Mouse (Mus musculus): ENCODE measurements around the gene Ptges2. TPM values are rescaled to one million over a fixed set of nuclear protein-coding genes. Genes with fewer than 3 reads are reported as not detected.

The Ptges2 gene
- polyA plus RNA-seq, 1 experiment from 2014 or later, result 33.5 TPM

DNA sequence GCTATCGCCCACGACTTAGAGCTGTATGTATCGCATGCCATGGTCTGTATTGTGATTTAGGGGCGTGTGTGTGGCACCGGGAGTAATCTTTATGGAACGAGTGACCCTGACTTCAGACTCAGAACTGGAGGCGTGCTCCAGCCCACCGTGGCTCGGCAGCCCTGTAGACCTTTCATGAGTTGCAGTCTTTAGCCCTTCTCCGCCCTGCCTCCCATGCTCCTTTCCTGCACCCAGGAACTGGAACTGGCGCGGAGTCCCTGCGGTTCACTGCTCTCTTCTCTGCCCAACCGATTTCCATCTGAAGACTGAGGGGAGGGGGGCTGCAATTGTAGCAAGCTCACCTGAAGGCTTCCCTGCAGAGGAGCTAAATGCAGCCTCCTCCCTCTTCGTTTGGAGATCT lies 999 bp downstream of the Ptges2 start:
- Histone ChIP-seq H3K27me3 (replicated peaks; ENCODE audit: control insufficient read depth, insufficient read depth, low read length) (no peaks in the 10 kb centered on the region), H3K27ac (replicated peaks; ENCODE audit: low read depth, low read length) (no peak overlapping the region), H3K4me1 (ENCODE audit: control insufficient read depth, insufficient read depth, low read length) (0 out of 2 replicates have a peak, but pooled peaks cover 4% of the 10 kb centered on the region), H3K36me3 (ENCODE audit: control insufficient read depth, insufficient read depth, low read length) (peaks cover 13% of the 10 kb centered on the region), H3K9ac (ENCODE audit: low read depth, low read length) (peak overlapping the region; percentile 83), H3K9me3 (ENCODE audit: control insufficient read depth, low read length) (no peaks in the 10 kb centered on the region), H3K4me3 (ENCODE audit: low read depth, low read length) (peak overlapping the region; percentile 84), H3K4me2 (ENCODE audit: low read depth, low read length) (peak overlapping the region; percentile 73)
- DNase-seq (ENCODE audit: low spot score), result no peak
- no peak for ATAC-seq (ENCODE audit: low read depth)
- under 1% methylated on average over 15 of the region's 15 CpGs for WGBS

DNA sequence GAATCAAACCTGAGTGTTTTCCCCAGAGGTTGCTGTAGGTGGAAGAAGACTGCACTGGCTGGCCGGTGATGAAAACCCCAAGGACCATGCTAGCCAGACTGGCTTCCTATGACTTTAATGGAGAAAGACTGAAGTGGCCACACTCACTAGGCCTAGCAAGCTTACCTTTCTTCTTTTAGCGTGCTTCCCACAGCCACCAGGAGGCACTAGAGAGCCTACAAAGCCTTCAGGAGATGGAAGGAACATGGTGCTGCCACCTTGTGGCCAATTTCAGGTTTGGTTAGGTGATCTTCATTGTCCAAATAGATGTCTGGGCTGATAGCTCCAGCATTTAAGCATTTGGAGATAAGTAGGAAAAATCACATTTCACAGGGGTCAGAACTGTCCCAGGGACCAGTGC lies 9.0 kb downstream of the Ptges2 start:
- ATAC-seq (ENCODE audit: low read depth) (peak; percentile 10; the same call in 1 of the 2 replicates), DNase-seq (ENCODE audit: low spot score) (peak; percentile 95)
- Histone ChIP-seq H3K27ac (replicated peaks; ENCODE audit: low read depth, low read length) (no peak overlapping the region), H3K4me3 (ENCODE audit: low read depth, low read length) (no peak overlapping the region), H3K4me2 (ENCODE audit: low read depth, low read length) (no peak overlapping the region), H3K27me3 (replicated peaks; ENCODE audit: control insufficient read depth, insufficient read depth, low read length) (no peaks in the 10 kb centered on the region), H3K36me3 (ENCODE audit: control insufficient read depth, insufficient read depth, low read length) (peaks cover 22% of the 10 kb centered on the region), H3K4me1 (ENCODE audit: control insufficient read depth, insufficient read depth, low read length) (peaks cover 9% of the 10 kb centered on the region; the same call in 1 of the 2 replicates), H3K9ac (ENCODE audit: low read depth, low read length) (no peak overlapping the region), H3K9me3 (ENCODE audit: control insufficient read depth, low read length) (no peaks in the 10 kb centered on the region)
- 35% methylated on average over 2 of the region's 2 CpGs for WGBS

DNA sequence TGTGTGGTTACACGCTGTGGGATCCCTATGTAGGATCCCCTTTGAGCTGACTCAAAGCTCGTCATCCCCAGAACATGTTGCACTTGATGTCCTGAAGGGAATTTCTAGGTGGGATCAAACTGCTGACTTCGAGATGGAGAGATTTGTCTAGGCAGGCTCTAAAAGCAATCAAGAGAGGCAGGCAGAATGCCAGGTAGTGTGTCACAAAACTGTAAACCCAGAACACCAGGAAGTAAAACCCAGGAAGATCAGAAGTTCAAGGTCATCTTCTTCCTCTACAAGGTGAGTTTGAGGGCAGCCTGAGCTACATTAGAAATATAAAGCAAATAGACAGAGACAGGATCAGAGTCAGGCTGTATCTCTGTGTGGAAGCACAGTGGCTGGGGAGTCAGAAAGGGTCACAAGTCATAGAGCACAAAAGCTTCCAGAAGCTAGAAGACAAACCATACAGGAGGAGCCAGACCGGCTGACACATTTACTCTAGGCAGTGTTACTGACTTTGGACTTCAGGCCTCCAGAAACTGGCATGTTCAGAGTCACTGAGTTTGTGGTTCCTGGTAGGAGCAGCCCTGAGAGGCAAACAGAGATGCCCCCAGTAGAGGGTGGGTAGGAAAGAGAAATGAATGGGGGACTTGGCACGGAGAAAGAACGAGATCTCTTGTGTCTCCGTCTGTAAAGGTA lies 11.6 kb downstream of the Ptges2 start:
- WGBS, result 77% methylated on average over 7 of the region's 7 CpGs

DNA sequence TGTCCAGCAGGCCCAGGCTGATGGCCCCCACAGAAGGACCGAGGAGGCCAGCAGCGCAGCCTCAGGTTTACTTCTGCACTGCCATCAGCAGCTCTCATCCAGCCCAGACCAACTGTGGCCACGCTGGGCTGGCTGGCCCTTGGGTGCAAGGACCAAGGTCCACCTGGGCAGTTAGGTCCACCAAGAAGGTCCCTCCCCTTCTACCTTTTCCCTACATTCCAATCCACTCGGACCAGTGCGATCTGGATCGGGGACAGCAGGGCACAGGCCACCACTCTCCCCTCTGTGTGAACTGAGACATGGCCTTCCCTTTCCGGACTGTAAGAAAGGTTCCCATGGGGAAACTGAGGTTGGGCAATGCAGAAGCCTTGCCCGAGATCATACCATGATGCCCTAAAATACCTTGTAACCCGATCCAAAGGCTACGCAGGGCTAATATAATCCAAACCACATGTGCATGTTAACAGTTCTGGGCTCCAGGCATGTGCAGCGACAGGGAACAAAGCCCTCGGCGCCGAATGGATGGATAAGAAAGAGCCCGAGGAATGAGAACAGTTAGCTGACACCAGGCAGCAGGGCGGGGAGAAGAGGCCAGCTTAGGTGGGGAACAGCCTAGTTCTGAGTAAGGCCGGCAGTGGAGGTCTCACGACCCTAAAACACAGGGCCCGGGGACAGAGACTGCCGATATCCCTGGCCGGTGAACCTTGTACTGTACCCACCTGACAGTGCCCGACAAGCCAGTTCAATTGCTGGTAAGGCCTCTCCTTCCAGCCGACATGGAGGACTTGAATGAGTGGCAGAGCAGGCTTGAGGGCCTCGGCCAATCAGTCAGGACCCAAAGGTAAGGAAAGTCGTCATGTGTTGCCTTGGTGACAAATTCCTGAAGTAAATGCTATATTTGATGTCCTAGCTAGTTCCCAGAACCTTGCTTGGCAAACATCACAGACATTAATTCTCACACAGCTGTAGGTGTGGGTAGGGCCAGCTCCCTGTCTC lies 13.0 kb downstream of the Ptges2 start:
- Histone ChIP-seq H3K9me3 (ENCODE audit: control insufficient read depth, low read length) (no peaks in the 10 kb centered on the region), H3K9ac (ENCODE audit: low read depth, low read length) (peak overlapping the region; percentile 21; the same call in 1 of the 2 replicates), H3K4me1 (ENCODE audit: control insufficient read depth, insufficient read depth, low read length) (peaks cover 9% of the 10 kb centered on the region; the same call in 1 of the 2 replicates), H3K4me2 (ENCODE audit: low read depth, low read length) (no peak overlapping the region), H3K36me3 (ENCODE audit: control insufficient read depth, insufficient read depth, low read length) (no peaks in the 10 kb centered on the region), H3K4me3 (ENCODE audit: low read depth, low read length) (no peak overlapping the region), H3K27ac (replicated peaks; ENCODE audit: low read depth, low read length) (peak overlapping the region; percentile 65), H3K27me3 (replicated peaks; ENCODE audit: control insufficient read depth, insufficient read depth, low read length) (no peaks in the 10 kb centered on the region)
- 34% methylated on average over 23 of the region's 25 CpGs for WGBS
- DNase-seq (ENCODE audit: low spot score), result peak; percentile 56
- ATAC-seq (ENCODE audit: low read depth), result peak; percentile 47

More for the DNA sequence above, 11.6 kb downstream of the Ptges2 start:
- H3K36me3 ChIP-seq (ENCODE audit: control insufficient read depth, insufficient read depth, low read length), result peaks cover 4% of the 10 kb centered on the region
- H3K4me2 ChIP-seq (ENCODE audit: low read depth, low read length), result no peak overlapping the region
- ATAC-seq (ENCODE audit: low read depth) (no peak), DNase-seq (ENCODE audit: low spot score) (no peak)
- no peaks in the 10 kb centered on the region for H3K9me3 ChIP-seq (ENCODE audit: control insufficient read depth, low read length)
- peaks cover 9% of the 10 kb centered on the region; the same call in 1 of the 2 replicates for H3K4me1 ChIP-seq (ENCODE audit: control insufficient read depth, insufficient read depth, low read length)
- H3K27me3 ChIP-seq (replicated peaks; ENCODE audit: control insufficient read depth, insufficient read depth, low read length), result no peaks in the 10 kb centered on the region
- H3K27ac ChIP-seq (replicated peaks; ENCODE audit: low read depth, low read length), result no peak overlapping the region
- H3K4me3 ChIP-seq (ENCODE audit: low read depth, low read length), result no peak overlapping the region
- H3K9ac ChIP-seq (ENCODE audit: low read depth, low read length), result 0 out of 2 replicates have a peak overlapping the region, but pooled peaks have one; percentile 14

DNA sequence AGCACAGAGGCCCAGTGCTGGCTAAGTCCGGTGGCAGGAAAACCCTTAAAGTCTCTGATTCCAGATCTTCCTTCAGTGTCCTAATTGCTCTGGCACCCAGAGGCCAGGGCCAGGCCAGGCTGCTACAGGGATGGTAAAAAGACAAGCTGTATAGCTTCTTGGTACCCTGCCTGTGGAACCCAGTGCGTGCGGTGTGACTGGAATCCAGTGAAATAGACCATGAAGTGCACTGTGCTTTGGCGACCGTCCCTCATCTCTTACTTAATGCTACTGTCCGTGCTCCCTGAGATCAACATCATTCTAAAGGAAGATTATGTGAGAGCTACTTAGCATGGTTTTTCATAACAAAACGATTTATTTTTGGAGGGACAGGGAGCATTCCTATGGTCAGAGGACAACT lies 15.7 kb downstream of the Ptges2 start:
- DNase-seq (ENCODE audit: low spot score) (no peak), ATAC-seq (ENCODE audit: low read depth) (no peak)
- H3K4me3 ChIP-seq (ENCODE audit: low read depth, low read length), result no peak overlapping the region
- 81% methylated on average over 7 of the region's 7 CpGs for WGBS
- peaks cover 27% of the 10 kb centered on the region for H3K36me3 ChIP-seq (ENCODE audit: control insufficient read depth, insufficient read depth, low read length)
- H3K4me1 ChIP-seq (ENCODE audit: control insufficient read depth, insufficient read depth, low read length), result peaks cover 9% of the 10 kb centered on the region; the same call in 1 of the 2 replicates
- no peak overlapping the region for H3K9ac ChIP-seq (ENCODE audit: low read depth, low read length)
- no peaks in the 10 kb centered on the region for H3K9me3 ChIP-seq (ENCODE audit: control insufficient read depth, low read length)
- H3K27ac ChIP-seq (replicated peaks; ENCODE audit: low read depth, low read length), result no peak overlapping the region
- no peaks in the 10 kb centered on the region for H3K27me3 ChIP-seq (replicated peaks; ENCODE audit: control insufficient read depth, insufficient read depth, low read length)
- H3K4me2 ChIP-seq (ENCODE audit: low read depth, low read length), result no peak overlapping the region

DNA sequence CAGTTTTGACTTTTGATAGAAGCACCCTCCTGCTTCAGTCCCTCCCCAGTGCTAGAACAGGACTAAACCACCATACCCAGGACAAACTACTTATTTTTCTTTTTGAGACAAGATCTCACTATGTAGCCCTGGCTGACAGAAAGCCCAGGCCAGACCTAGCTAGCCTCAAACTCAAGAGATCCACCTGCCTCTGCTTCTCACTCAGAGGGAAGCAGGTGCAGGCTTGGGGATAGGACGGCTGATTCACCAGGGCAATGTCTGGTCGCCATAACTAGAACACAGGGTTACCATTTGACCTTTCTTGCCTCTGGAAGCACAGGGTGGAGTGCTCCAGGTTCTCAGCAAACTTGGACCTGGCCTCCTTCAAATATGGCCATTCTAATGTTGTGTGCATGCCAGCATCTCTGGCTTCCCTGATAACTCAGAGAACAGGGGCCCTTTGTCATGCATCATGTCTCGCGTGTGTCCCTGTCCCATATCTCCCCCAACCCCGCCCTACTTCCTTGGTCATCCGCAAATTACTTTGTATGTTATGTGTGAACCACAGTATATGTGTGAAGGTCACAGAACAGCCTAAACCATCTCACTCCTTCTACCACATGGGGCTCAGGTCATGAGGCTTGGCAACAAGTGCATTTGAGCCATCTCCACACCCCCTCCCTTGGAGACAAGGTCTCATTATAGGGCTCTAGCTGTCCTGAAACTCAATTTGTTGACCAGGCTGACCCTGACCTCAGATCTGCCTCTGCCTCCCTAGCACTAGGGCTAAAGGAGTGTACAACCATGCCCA lies 17.2 kb downstream of the Ptges2 start:
- peaks cover 42% of the 10 kb centered on the region for H3K36me3 ChIP-seq (ENCODE audit: control insufficient read depth, insufficient read depth, low read length)
- H3K27me3 ChIP-seq (replicated peaks; ENCODE audit: control insufficient read depth, insufficient read depth, low read length), result no peaks in the 10 kb centered on the region
- no peaks in the 10 kb centered on the region for H3K9me3 ChIP-seq (ENCODE audit: control insufficient read depth, low read length)
- 88% methylated on average over 6 of the region's 6 CpGs for WGBS
- H3K4me2 ChIP-seq (ENCODE audit: low read depth, low read length), result no peak overlapping the region
- H3K9ac ChIP-seq (ENCODE audit: low read depth, low read length), result no peak overlapping the region
- no peak overlapping the region for H3K27ac ChIP-seq (replicated peaks; ENCODE audit: low read depth, low read length)
- no peak overlapping the region for H3K4me3 ChIP-seq (ENCODE audit: low read depth, low read length)
- no peak for DNase-seq (ENCODE audit: low spot score)
- ATAC-seq (ENCODE audit: low read depth), result no peak
- peaks cover 9% of the 10 kb centered on the region; the same call in 1 of the 2 replicates for H3K4me1 ChIP-seq (ENCODE audit: control insufficient read depth, insufficient read depth, low read length)

DNA sequence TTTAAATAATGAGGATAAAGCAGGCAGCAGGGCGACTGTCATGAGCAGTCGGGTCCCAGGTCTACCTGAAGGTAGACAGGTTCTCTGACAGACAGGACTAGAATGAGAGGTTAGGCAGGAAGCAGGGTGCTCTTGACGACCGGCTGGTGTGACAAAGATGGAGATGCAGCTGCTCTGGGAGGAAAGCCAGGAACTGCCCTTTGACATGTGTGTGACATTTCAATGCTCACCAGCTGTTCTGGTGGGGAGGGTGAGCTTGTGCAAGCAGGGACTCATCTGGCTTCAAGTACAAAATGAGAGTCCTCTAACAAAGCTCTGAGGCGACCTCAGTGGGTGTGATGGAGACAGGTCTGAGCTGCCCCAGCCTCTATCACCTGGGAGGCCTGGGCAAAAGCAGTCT lies 18.2 kb downstream of the Ptges2 start:
- 43% methylated on average over 5 of the region's 5 CpGs for WGBS
- no peak for DNase-seq (ENCODE audit: low spot score)
- Histone ChIP-seq H3K9me3 (ENCODE audit: control insufficient read depth, low read length) (no peaks in the 10 kb centered on the region), H3K27ac (replicated peaks; ENCODE audit: low read depth, low read length) (no peak overlapping the region), H3K27me3 (replicated peaks; ENCODE audit: control insufficient read depth, insufficient read depth, low read length) (no peaks in the 10 kb centered on the region), H3K36me3 (ENCODE audit: control insufficient read depth, insufficient read depth, low read length) (peaks cover 52% of the 10 kb centered on the region), H3K4me2 (ENCODE audit: low read depth, low read length) (no peak overlapping the region), H3K4me1 (ENCODE audit: control insufficient read depth, insufficient read depth, low read length) (0 out of 2 replicates have a peak, but pooled peaks cover 4% of the 10 kb centered on the region), H3K4me3 (ENCODE audit: low read depth, low read length) (no peak overlapping the region), H3K9ac (ENCODE audit: low read depth, low read length) (no peak overlapping the region)
- no peak for ATAC-seq (ENCODE audit: low read depth)

DNA sequence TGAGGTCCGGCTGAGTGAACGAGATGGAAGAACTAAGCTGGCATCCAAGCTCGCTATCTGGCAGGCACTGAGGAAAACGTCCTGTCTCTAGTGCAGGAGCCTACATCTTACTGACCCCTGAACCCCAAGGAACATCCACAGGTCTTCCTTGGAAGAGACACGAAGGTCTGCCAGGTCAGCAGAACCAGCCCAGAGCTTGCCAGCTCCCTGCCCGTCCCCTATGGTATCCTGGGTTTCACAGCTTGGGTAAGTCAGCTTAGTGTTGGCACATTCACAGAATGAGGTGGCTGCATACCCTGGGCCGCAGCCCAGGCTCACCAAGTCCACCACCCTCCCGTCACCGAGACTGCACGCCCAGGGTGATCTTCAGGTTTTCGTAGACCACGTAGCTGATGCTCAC lies 20.1 kb downstream of the Ptges2 start:
- Histone ChIP-seq H3K4me1 (ENCODE audit: control insufficient read depth, insufficient read depth, low read length) (no peaks in the 10 kb centered on the region), H3K27me3 (replicated peaks; ENCODE audit: control insufficient read depth, insufficient read depth, low read length) (no peaks in the 10 kb centered on the region), H3K4me3 (ENCODE audit: low read depth, low read length) (no peak overlapping the region), H3K9me3 (ENCODE audit: control insufficient read depth, low read length) (no peaks in the 10 kb centered on the region), H3K27ac (replicated peaks; ENCODE audit: low read depth, low read length) (no peak overlapping the region), H3K4me2 (ENCODE audit: low read depth, low read length) (no peak overlapping the region), H3K36me3 (ENCODE audit: control insufficient read depth, insufficient read depth, low read length) (peaks cover 71% of the 10 kb centered on the region), H3K9ac (ENCODE audit: low read depth, low read length) (no peak overlapping the region)
- no peak for ATAC-seq (ENCODE audit: low read depth)
- 90% methylated on average over 12 of the region's 12 CpGs for WGBS
- no peak for DNase-seq (ENCODE audit: low spot score)
